Mouse (Mus musculus) CD8-positive naive resting alpha-beta T cell, adult 2 months (primary cell): ENCODE measurements around the gene Trp53.
A peak's percentile ranks its signal among the peaks of the same experiment; 100 is the strongest.
"Not testable (repeated sequence)": the region's sequence is repeated elsewhere in the genome, so short reads cannot be mapped to it uniquely, and the experiment has no call there.

Experiments used
- DNase-seq, 2 experiments: peaks; one replicate each; pipeline ENCODE4 v3.0.0; 2022; ENCODE audit warnings: low read depth in 2 of 2, low spot score in 2 of 2

Gene Trp53

DNA sequence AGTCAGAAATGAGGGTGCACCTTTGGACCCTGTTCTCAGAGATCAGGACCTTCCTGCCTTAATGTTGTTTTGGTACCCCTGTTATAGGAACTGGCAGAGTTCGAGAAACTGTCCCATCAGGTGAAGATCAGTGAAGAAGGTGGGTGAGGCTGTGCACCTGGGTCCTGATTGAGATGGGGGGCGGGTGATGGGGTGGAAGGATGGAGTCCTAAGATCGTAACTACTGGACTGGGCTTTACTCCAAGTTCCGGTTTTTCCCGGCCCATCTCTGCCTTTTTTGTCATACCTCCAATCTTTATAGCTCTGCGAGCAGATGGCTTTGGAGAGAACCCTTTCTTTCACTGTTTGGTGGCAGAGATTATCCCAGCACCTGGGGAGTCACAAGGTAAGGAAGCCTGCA lies 42.2 kb downstream of the Trp53 start:
- DNase-seq, result no peak

- DNase-seq, result no peak
These were observed 42.8 kb downstream of the Trp53 start for GRCm38 (mm10) chr11:69623006-69623405.

- DNase-seq, result not testable (repeated sequence)
These were observed 44.2 kb downstream of the Trp53 start for GRCm38 (mm10) chr11:69624339-69624738.

DNA sequence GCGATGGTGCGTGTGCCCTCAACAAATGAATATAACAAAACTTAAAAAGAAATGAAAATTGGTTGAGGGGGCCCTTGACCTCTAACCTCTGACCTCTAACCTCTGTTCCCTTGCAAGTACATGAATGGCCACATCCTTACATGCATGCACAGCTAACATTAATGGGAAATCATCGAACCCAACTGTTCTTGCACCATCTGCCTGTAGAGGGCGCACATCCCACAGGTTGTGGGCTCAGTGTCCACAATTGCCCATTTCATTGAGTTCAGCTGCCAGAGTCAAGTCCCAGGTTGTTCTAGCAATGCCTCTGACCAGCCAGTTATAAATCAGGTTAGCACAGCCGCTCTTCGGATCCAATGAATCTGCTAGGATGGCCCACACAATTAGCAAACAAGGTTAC lies 48.1 kb downstream of the Trp53 start:
- DNase-seq, result peak; percentile 65 to 79

DNA sequence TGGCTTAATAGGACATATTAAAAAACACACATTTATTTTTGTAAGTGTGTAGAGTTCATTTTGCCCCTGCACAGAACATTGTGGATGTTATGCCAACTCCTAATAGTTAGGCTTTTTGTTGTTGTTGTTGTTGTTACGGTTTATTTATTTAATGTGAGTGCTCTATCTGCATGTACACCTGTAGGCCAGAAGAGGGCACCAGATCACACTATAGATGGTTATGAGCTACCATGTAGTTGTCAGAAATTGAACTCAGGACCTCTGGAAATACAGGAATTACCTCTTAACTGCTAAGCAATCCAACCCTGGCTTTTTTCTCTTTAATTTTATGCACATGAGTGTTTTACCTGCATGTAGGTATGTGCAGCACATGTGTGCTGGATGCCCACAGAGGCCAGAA lies 49.6 kb downstream of the Trp53 start:
- peak in 1 of 2 experiments; percentile 11 for DNase-seq

DNA sequence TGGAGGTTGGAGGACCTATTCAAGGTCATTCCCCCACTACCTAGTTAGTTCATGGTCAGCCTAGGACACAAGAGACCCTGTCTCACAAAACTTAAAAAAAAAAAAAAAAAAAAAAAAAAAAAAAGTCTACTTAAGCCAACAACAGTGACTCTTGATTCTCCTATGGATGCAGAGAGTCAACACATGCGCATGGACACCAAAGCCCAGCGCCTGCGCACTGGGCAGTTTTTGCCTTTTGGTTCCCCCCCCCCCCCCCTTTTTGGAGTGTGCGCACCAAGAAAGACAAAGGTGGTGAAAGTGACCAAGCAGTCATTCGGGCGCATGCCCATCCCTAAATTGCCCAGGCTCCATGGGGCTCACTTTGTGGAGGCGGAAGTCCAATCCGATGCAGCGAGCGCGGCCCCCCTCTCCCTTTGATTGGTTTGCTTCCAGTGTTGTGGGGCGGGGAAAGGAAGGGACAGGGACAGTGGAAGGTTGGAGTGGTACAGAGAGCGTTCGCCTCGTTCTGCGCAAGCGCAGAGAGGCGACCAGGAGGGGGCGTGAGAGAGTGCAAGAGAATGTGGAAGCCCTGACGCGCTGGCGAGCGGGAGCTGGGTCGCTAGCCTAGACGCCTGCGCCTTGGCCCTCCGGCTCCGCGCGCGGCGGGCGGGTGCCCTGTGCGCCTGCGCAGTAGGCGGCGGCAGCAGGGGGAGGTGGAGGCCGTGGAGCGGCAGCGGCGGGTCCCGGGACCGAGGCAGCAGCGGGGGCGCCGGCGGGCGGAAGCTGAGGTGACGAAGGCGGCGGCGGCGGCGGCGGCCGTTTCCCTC lies 52.3 kb downstream of the Trp53 start, which contains the start of gene Fxr2:
Gene Fxr2 (plus strand): TSS at position 707 of the 806 bp plus-strand sequence.
- DNase-seq, result peak; percentile 100

GRCm38 (mm10) chr11:69633128-69633866 lies 53.1 kb downstream of the Trp53 start:
- DNase-seq, result no peak

- DNase-seq, result no peak
These were observed 55.3 kb downstream of the Trp53 start for GRCm38 (mm10) chr11:69635471-69635870.
